Mouse (Mus musculus): ENCODE measurements around the gene Mlxipl. TPM values are rescaled to one million over a fixed set of nuclear protein-coding genes. Genes with fewer than 3 reads are reported as not detected.

Gene Mlxipl
- polyA plus RNA-seq, 1 experiment from 2014 or later = 2.2 TPM

GRCm38 (mm10) chr5:135126121-135126520 is 36.4 kb downstream of the Mlxipl start:
- Histone ChIP-seq H3K4me1 (no peaks in the 10 kb centered on the region), H3K9ac (no peak overlapping the region), H3K4me2 (replicated peaks) (no peak overlapping the region), H3K27ac (no peak overlapping the region), H3K4me3 (no peak overlapping the region), H3K27me3 (peaks cover 29% of the 10 kb centered on the region), H3K36me3 (no peaks in the 10 kb centered on the region), H3K9me3 (no peaks in the 10 kb centered on the region)
- 56% methylated on average over 6 of the region's 6 CpGs for WGBS
- no peak for ATAC-seq (ENCODE audit: low FRiP score, low read depth)

- Histone ChIP-seq H3K4me3 (no peak overlapping the region), H3K9me3 (no peaks in the 10 kb centered on the region), H3K9ac (no peak overlapping the region), H3K4me2 (replicated peaks) (no peak overlapping the region), H3K4me1 (no peaks in the 10 kb centered on the region), H3K27me3 (peaks cover 29% of the 10 kb centered on the region), H3K36me3 (no peaks in the 10 kb centered on the region), H3K27ac (no peak overlapping the region)
- ATAC-seq (ENCODE audit: low FRiP score, low read depth) = no peak
- WGBS = 78% methylated on average over 6 of the region's 6 CpGs
Measured at GRCm38 (mm10) chr5:135127669-135128068, 38.0 kb downstream of the Mlxipl start.

GRCm38 (mm10) chr5:135129747-135130146 is 40.1 kb downstream of the Mlxipl start:
- 87% methylated on average over 4 of the region's 4 CpGs for WGBS
- peaks cover 13% of the 10 kb centered on the region for H3K4me1 ChIP-seq
- ATAC-seq (ENCODE audit: low FRiP score, low read depth) = no peak
- H3K4me2 ChIP-seq (replicated peaks) = no peak overlapping the region
- H3K36me3 ChIP-seq = no peaks in the 10 kb centered on the region
- no peak overlapping the region for H3K9ac ChIP-seq
- H3K4me3 ChIP-seq = no peak overlapping the region
- H3K27me3 ChIP-seq = peaks cover 40% of the 10 kb centered on the region
- no peaks in the 10 kb centered on the region for H3K9me3 ChIP-seq
- no peak overlapping the region for H3K27ac ChIP-seq

GRCm38 (mm10) chr5:135133736-135134405 is 44.2 kb downstream of the Mlxipl start:
- 4% methylated on average over 26 of the region's 26 CpGs for WGBS
- Histone ChIP-seq H3K36me3 (no peaks in the 10 kb centered on the region), H3K9me3 (no peaks in the 10 kb centered on the region), H3K9ac (no peak overlapping the region), H3K4me1 (peaks cover 13% of the 10 kb centered on the region), H3K4me2 (replicated peaks) (peak overlapping the region; percentile 46), H3K27ac (no peak overlapping the region), H3K4me3 (peak overlapping the region; percentile 7), H3K27me3 (peaks cover 56% of the 10 kb centered on the region)
- no peak for ATAC-seq (ENCODE audit: low FRiP score, low read depth)

GRCm38 (mm10) chr5:135134534-135134933 is 44.8 kb downstream of the Mlxipl start:
- no peak for ATAC-seq (ENCODE audit: low FRiP score, low read depth)
- Histone ChIP-seq H3K27ac (no peak overlapping the region), H3K4me1 (peaks cover 13% of the 10 kb centered on the region), H3K27me3 (peaks cover 56% of the 10 kb centered on the region), H3K36me3 (no peaks in the 10 kb centered on the region), H3K4me3 (peak overlapping the region; percentile 7), H3K4me2 (replicated peaks) (peak overlapping the region; percentile 46), H3K9ac (no peak overlapping the region), H3K9me3 (no peaks in the 10 kb centered on the region)
- WGBS = 3% methylated on average over 8 of the region's 8 CpGs

GRCm38 (mm10) chr5:135139881-135140280 is 50.2 kb downstream of the Mlxipl start:
- H3K27ac ChIP-seq = no peak overlapping the region
- no peak for ATAC-seq (ENCODE audit: low FRiP score, low read depth)
- no peak overlapping the region for H3K4me3 ChIP-seq
- H3K27me3 ChIP-seq = peaks cover 22% of the 10 kb centered on the region
- WGBS = 51% methylated on average over 2 of the region's 2 CpGs
- no peaks in the 10 kb centered on the region; the same call in 1 of the 2 replicates for H3K9me3 ChIP-seq
- no peaks in the 10 kb centered on the region for H3K36me3 ChIP-seq
- no peak overlapping the region for H3K9ac ChIP-seq
- H3K4me2 ChIP-seq (replicated peaks) = no peak overlapping the region
- no peaks in the 10 kb centered on the region for H3K4me1 ChIP-seq

GRCm38 (mm10) chr5:135144469-135144868 is 54.8 kb downstream of the Mlxipl start:
- no peak overlapping the region for H3K4me2 ChIP-seq (replicated peaks)
- H3K4me1 ChIP-seq = 0 out of 2 replicates have a peak, but pooled peaks cover 5% of the 10 kb centered on the region
- H3K9ac ChIP-seq = no peak overlapping the region
- no peak for ATAC-seq (ENCODE audit: low FRiP score, low read depth)
- 0 out of 2 replicates have a peak, but pooled peaks cover 7% of the 10 kb centered on the region for H3K27me3 ChIP-seq
- no peak overlapping the region for H3K27ac ChIP-seq
- H3K9me3 ChIP-seq = no peaks in the 10 kb centered on the region; the same call in 1 of the 2 replicates
- 45% methylated on average over 4 of the region's 4 CpGs for WGBS
- H3K4me3 ChIP-seq = no peak overlapping the region
- no peaks in the 10 kb centered on the region for H3K36me3 ChIP-seq

GRCm38 (mm10) chr5:135145532-135145931 is 55.8 kb downstream of the Mlxipl start:
- no peak overlapping the region for H3K4me2 ChIP-seq (replicated peaks)
- no peak for ATAC-seq (ENCODE audit: low FRiP score, low read depth)
- no peak overlapping the region for H3K4me3 ChIP-seq

GRCm38 (mm10) chr5:135145955-135146354 is 56.3 kb downstream of the Mlxipl start:
- ATAC-seq (ENCODE audit: low FRiP score, low read depth) = no peak
- no peaks in the 10 kb centered on the region; the same call in 1 of the 2 replicates for H3K9me3 ChIP-seq
- no peak overlapping the region for H3K4me3 ChIP-seq
- 0 out of 2 replicates have a peak, but pooled peaks cover 7% of the 10 kb centered on the region for H3K27me3 ChIP-seq
- no peak overlapping the region for H3K9ac ChIP-seq
- H3K4me1 ChIP-seq = peaks cover 11% of the 10 kb centered on the region
- H3K27ac ChIP-seq = no peak overlapping the region
- H3K4me2 ChIP-seq (replicated peaks) = no peak overlapping the region
- H3K36me3 ChIP-seq = no peaks in the 10 kb centered on the region

More at GRCm38 (mm10) chr5:135145532-135145931, 55.8 kb downstream of the Mlxipl start:
- no peak overlapping the region for H3K27ac ChIP-seq
- no peaks in the 10 kb centered on the region; the same call in 1 of the 2 replicates for H3K9me3 ChIP-seq
- H3K27me3 ChIP-seq = 0 out of 2 replicates have a peak, but pooled peaks cover 7% of the 10 kb centered on the region
- H3K9ac ChIP-seq = no peak overlapping the region
- peaks cover 9% of the 10 kb centered on the region for H3K4me1 ChIP-seq
- 79% methylated on average over 3 of the region's 3 CpGs for WGBS
- H3K36me3 ChIP-seq = no peaks in the 10 kb centered on the region

- H3K27me3 ChIP-seq = no peaks in the 10 kb centered on the region
- no peaks in the 10 kb centered on the region for H3K9me3 ChIP-seq
- under 1% methylated on average over 13 of the region's 13 CpGs for WGBS
Measured at GRCm38 (mm10) chr5:135148715-135149052, 59.0 kb downstream of the Mlxipl start.

GRCm38 (mm10) chr5:135149053-135149819 is 59.5 kb downstream of the Mlxipl start, which contains the start of gene Tbl2:
Gene Tbl2, plus strand, starts transcription at chr5:135149657.
- Histone ChIP-seq H3K4me1 (peaks cover 12% of the 10 kb centered on the region), H3K4me3 (peak within 1 kb of the TSS; percentile 86), H3K27ac (peak within 1 kb of the TSS; percentile 90), H3K9ac (peak within 1 kb of the TSS; percentile 84), H3K36me3 (peaks cover 19% of the 10 kb centered on the region), H3K4me2 (replicated peaks) (peak within 1 kb of the TSS; percentile 76), H3K27me3 (no peaks in the 10 kb centered on the region), H3K9me3 (no peaks in the 10 kb centered on the region)
- ATAC-seq (ENCODE audit: low FRiP score, low read depth) = peak; percentile 97
- WGBS = under 1% methylated on average over 63 of the region's 63 CpGs

More at GRCm38 (mm10) chr5:135148715-135149052, 59.0 kb downstream of the Mlxipl start:
- H3K9ac ChIP-seq = peak overlapping the region; percentile 72
- peaks cover 12% of the 10 kb centered on the region for H3K4me1 ChIP-seq
- peak overlapping the region; percentile 84 for H3K27ac ChIP-seq
- no peak for ATAC-seq (ENCODE audit: low FRiP score, low read depth)
- H3K36me3 ChIP-seq = peaks cover 13% of the 10 kb centered on the region
- H3K4me2 ChIP-seq (replicated peaks) = peak overlapping the region; percentile 76
- H3K4me3 ChIP-seq = peak overlapping the region; percentile 86

- no peak for ATAC-seq (ENCODE audit: low FRiP score, low read depth)
- peak overlapping the region; percentile 90; the same call in 1 of the 2 replicates for H3K27ac ChIP-seq
- H3K9me3 ChIP-seq = no peaks in the 10 kb centered on the region
- peak overlapping the region; percentile 84 for H3K9ac ChIP-seq
- H3K4me2 ChIP-seq (replicated peaks) = peak overlapping the region; percentile 76
- H3K4me3 ChIP-seq = peak overlapping the region; percentile 86
- no peaks in the 10 kb centered on the region for H3K27me3 ChIP-seq
- peaks cover 12% of the 10 kb centered on the region for H3K4me1 ChIP-seq
- WGBS = under 1% methylated on average over 23 of the region's 23 CpGs
- peaks cover 23% of the 10 kb centered on the region for H3K36me3 ChIP-seq
Measured at GRCm38 (mm10) chr5:135149820-135150178, 60.1 kb downstream of the Mlxipl start.
